Mouse (Mus musculus) Patski (cell line): Measurements from ENCODE around the gene Kalrn. TPM values are rescaled to one million over a fixed set of nuclear protein-coding genes. Genes with fewer than 3 reads are reported as not detected.

Source experiments
- ATAC-seq: fragments of 100-300 bp; one replicate; pipeline ENCODE4 v1.8.0; 2021
- CTCF ChIA-PET: fragments of 350-600 bp; sonication (Branson Sonifier 250); formaldehyde crosslinking; loops from one replicate; lab custom pipeline; 2022; ENCODE audit warnings: inconsistent platforms; lab: Charles Lee
- POLR2A ChIA-PET: fragments of 350-600 bp; sonication (Branson Sonifier 250); formaldehyde crosslinking; loops from one replicate; lab custom pipeline; 2022; ENCODE audit warnings: antibody characterized with exemption, inconsistent platforms; lab: Charles Lee
- DNase-seq: peaks from one replicate; pipeline ENCODE4 v3.0.0-alpha.2; 2011; ENCODE audit warnings: low read depth, low spot score
- H3K27me3 ChIP-seq: fragments of 371-371 bp; one replicate; pipeline ENCODE4 v1.5.1; 2021
- CTCF ChIP-seq: fragments of 100-300 bp; IDR thresholded peaks from one replicate; pipeline ENCODE4 v1.5.1; 2021
- in situ Hi-C: fragments of 300-500 bp; cut with MboI; formaldehyde crosslinking; loops from 3 replicates; pipeline ENCODE4 v1.11.1; 2018; ENCODE audit warnings: low pct_unique_long_range_greater_than_20kb, mixed read lengths
- polyA plus RNA-seq: library from polyadenylated mRNA; unstranded; gene quantifications from one replicate; pipeline ENCODE4 v1.2.3, GENCODE M21; 2021

Gene Kalrn
- polyA plus RNA-seq, 1 experiment from 2014 or later, result 25.1 TPM

GRCm38 (mm10) chr16:34513956-34514593 is 59.3 kb downstream of the Kalrn start:
- CTCF ChIA-PET, result no interaction called here
- no peaks in the 10 kb centered on the region for H3K27me3 ChIP-seq
- no peak for TF ChIP-seq CTCF
- DNase-seq (no peak), ATAC-seq (no peak)
- POLR2A ChIA-PET, result no interaction called here
- in situ Hi-C loops, result no loop called here

GRCm38 (mm10) chr16:34512326-34512725 is 61.0 kb downstream of the Kalrn start:
- no peaks in the 10 kb centered on the region for H3K27me3 ChIP-seq
- no peak for DNase-seq
- ChIA-PET CTCF (no interaction called here), POLR2A (no interaction called here)
- in situ Hi-C loops, result no loop called here
- no peak for TF ChIP-seq CTCF
- ATAC-seq, result no peak

- TF ChIP-seq CTCF, result no peak
- CTCF ChIA-PET, result interaction anchor here (0.8 kb wide), 1 partner anchor 8 kb away, joined by 3 read pairs; no protein-coding TSS in a partner anchor
- no peaks in the 10 kb centered on the region for H3K27me3 ChIP-seq
- DNase-seq (peak; percentile 4), ATAC-seq (peak; percentile 26)
- POLR2A ChIA-PET, result no interaction called here
- in situ Hi-C loops, result no loop called here
These were observed 65.2 kb downstream of the Kalrn start for GRCm38 (mm10) chr16:34508125-34508524.

DNA sequence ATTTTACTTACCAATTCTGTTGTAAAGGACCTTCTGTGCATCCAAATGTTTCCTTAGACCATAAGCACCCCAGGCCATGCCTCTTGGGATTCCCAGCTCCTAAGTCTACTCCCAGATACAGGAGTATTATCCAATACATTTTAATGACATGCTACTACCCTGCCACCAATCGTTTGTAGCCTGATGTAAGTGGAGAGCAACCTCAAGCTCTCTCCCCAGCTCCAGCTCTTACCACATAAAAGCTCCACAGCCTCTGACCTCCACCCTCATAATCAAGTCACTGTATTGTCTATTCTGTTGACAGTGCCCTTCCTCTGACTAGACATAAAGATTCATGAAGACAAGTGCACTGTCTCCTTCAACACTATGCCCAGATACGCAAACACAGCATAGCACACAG is 67.3 kb downstream of the Kalrn start:
- TF ChIP-seq CTCF, result no peak
- DNase-seq (no peak), ATAC-seq (no peak)
- ChIA-PET CTCF (no interaction called here), POLR2A (no interaction called here)
- H3K27me3 ChIP-seq, result no peaks in the 10 kb centered on the region
- in situ Hi-C loops, result no loop called here

DNA sequence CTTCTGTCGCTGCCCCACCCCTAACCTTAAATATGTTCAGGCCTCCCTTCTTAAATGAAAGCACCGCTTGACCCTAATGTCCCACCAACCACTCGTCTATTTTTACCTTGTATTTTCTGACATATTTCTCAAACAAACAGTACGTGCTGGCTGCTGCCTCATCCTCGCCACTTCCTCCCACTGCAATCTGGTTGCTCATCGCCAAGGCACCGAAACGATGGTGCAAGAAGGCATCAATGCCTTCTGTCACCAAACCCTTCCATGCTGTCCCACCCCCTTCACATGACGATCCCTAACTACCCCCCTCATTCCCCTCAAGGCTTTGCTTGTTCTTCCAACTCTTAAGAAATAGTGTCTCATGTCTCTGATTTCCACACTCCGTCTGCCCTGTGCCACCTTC is 69.1 kb downstream of the Kalrn start:
- H3K27me3 ChIP-seq, result no peaks in the 10 kb centered on the region
- no peak for TF ChIP-seq CTCF
- in situ Hi-C loops, result no loop called here
- POLR2A ChIA-PET, result no interaction called here
- ATAC-seq (no peak), DNase-seq (no peak)
- CTCF ChIA-PET, result no interaction called here

- TF ChIP-seq CTCF, result no peak
- no peaks in the 10 kb centered on the region for H3K27me3 ChIP-seq
- ChIA-PET POLR2A (interaction anchor here (0.9 kb wide), 1 partner anchor 20 kb away, joined by 4 read pairs; no protein-coding TSS in a partner anchor), CTCF (no interaction called here)
- in situ Hi-C loops, result no loop called here
- ATAC-seq (no peak), DNase-seq (no peak)
These were observed 71.2 kb downstream of the Kalrn start for GRCm38 (mm10) chr16:34502110-34502509.

- ChIA-PET POLR2A (interaction anchor here (1.1 kb wide), 1 partner anchor 10 kb away, joined by 4 read pairs; no protein-coding TSS in a partner anchor), CTCF (no interaction called here)
These were observed 78.6 kb downstream of the Kalrn start for GRCm38 (mm10) chr16:34494741-34495140.

GRCm38 (mm10) chr16:34493914-34494313 is 79.4 kb downstream of the Kalrn start:
- in situ Hi-C loops, result no loop called here
- ATAC-seq (no peak), DNase-seq (no peak)
- H3K27me3 ChIP-seq, result no peaks in the 10 kb centered on the region
- CTCF ChIA-PET, result no interaction called here
- POLR2A ChIA-PET, result interaction anchor here (1.1 kb wide), 1 partner anchor 9 kb away, joined by 4 read pairs; no protein-coding TSS in a partner anchor
- TF ChIP-seq CTCF, result no peak

More at GRCm38 (mm10) chr16:34494741-34495140, 78.6 kb downstream of the Kalrn start:
- H3K27me3 ChIP-seq, result no peaks in the 10 kb centered on the region
- in situ Hi-C loops, result no loop called here
- DNase-seq, result no peak
- no peak for ATAC-seq
- no peak for TF ChIP-seq CTCF

- ATAC-seq (no peak), DNase-seq (no peak)
- ChIA-PET POLR2A (no interaction called here), CTCF (interaction anchor here (3.6 kb wide), 1 partner anchor 11 kb away, joined by 15 read pairs; no protein-coding TSS in a partner anchor)
- in situ Hi-C loops, result no loop called here
- TF ChIP-seq CTCF, result no peak
- no peaks in the 10 kb centered on the region for H3K27me3 ChIP-seq
These were observed 82.1 kb downstream of the Kalrn start for GRCm38 (mm10) chr16:34491225-34491624.

DNA sequence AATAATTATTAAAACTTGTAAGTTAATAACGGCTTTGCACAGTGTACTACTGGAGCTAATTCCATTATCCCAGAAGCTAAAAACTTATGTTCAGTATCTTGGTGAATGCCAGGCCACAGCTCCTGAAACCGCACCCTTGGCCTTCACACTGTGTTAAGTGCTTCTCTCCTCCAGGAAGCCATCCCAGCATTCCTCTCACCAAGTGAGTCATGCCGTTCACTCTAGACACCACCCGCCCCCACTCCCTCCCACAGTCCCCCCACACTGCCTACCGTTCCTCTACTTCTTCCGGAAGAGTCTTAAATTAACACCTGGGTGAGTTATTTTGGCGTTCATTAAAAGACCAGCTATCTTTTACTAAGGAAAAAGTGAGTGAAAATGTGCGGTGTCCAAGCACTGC is 82.8 kb downstream of the Kalrn start:
- POLR2A ChIA-PET, result interaction anchor here (0.5 kb wide), 1 partner anchor 44 kb away, joined by 3 read pairs; no protein-coding TSS in a partner anchor

GRCm38 (mm10) chr16:34489805-34490325 is 83.5 kb downstream of the Kalrn start:
- no peaks in the 10 kb centered on the region for H3K27me3 ChIP-seq
- no peak for TF ChIP-seq CTCF
- no peak for ATAC-seq
- ChIA-PET CTCF (interaction anchor here (0.8 to 3.6 kb wide), 3 partner anchors 10 to 41 kb away, joined by 3 to 15 read pairs (median 3); no protein-coding TSS in a partner anchor), POLR2A (interaction anchor here (0.5 kb wide), 1 partner anchor 43 kb away, joined by 3 read pairs; no protein-coding TSS in a partner anchor)
- no peak for DNase-seq
- in situ Hi-C loops, result no loop called here

More for the DNA sequence above, 82.8 kb downstream of the Kalrn start:
- CTCF ChIA-PET, result interaction anchor here (3.6 kb wide), 1 partner anchor 11 kb away, joined by 15 read pairs; no protein-coding TSS in a partner anchor
- no peak for TF ChIP-seq CTCF
- DNase-seq, result no peak
- no peaks in the 10 kb centered on the region for H3K27me3 ChIP-seq
- no peak for ATAC-seq
- in situ Hi-C loops, result no loop called here
